Mouse (Mus musculus): ENCODE data around the gene 2010300C02Rik.

The 2010300C02Rik gene

DNA sequence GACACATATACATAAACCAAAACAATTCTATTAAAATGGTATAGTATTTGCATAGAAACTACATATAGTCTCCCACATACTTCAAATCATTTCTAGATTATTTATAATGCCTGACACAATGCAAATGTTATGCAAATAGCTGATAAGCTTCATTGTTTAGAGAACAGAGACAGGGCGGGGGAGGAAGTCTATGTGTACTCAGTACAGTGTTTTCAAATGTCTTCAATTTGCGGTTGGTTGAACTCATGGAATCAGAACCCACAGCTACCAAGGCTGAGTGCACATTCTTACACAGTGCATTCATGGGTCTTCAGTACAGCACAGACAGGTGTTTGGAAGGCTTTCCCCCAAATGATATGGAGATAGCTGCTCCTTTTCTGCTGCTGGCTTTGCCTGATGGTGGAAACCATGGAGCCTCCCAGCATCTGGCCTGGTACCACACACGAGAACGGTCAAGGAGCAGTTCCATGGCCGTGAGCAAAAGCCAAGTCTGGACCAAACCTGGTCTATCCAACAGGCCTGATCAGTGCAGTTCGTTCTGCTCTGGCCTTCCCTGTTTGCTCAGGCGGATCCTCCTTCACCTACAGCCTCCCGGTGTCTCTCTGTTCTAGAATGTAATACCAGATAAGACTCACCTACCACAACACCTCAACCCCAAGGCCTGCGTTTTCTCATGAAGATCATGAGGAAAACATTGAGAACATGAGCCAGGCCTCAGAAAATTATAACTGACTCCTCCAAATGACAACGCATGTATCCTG lies 8.1 kb downstream of the 2010300C02Rik start:
- intact Hi-C loops (cut with DNase I): no loop called here

DNA sequence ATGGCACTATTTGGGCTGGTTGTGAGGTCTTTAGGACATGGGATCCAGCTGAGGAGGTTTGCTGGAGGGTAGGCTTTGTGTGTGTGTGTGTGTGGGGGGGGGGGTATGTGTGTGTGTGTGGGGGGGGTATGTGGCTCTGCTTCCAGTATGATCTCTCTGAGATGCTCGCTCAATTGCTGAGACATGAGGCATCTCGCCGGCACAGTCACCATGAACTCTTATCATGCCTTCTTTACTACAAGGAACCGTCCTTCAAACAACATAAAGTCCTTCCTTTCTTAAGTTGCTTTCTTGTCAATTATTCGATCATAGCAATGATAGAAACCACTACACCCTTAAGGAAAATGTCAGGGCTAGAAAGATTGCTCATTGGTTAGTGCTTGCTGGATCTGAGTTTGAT lies 8.8 kb downstream of the 2010300C02Rik start:
- intact Hi-C loops (cut with DNase I): no loop called here

DNA sequence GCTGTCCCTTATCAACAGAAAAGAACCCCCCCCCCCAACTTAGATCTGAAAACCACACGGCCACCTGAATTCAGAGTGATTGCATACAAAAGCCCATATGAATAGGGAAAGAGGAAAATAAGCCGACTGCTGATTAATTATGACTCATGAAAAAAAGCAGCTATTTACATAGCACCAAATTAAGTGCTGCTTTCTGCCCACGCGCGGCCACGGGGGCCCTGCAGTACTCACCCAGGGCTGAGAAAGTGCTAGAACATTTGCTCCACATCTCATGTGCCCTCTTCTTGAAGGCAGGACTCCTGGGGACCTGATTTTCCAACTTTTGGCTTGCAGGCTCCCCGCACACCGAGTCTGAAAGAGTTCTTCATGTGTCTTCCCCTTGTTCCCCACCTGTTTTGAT lies 10.1 kb downstream of the 2010300C02Rik start:
- intact Hi-C loops (cut with DNase I): no loop called here

DNA sequence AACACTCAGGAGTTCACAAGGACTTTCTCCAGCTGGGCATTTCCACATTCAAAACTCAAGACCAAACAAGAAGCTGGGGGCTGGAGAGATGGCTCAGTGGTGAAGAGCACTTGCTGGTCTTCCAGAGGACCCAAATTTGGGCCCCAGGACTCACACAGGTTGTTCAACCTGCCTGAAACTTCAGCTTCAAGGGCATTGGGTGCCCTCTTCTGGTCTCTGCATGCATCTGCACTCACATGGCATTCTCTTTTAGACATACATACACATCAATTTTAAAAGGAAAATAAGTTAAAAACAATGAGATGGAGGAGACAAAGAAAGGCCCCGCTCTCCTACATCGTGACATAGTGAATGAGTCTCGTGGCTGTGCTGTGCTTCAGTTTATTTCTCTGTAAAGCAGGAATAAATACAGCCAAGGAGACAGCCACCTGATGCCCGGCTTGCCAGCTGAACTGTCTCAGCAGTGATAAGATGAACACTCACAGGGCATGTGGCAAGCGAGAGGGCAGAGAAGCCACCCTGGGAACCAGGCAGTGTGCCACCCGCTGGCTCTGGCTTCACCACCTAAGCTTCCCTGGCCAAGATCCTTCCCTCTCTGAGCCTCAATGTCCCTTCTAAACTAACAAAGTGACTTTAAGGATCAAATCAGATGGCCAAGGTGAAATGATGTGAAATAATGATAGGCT lies 11.5 kb downstream of the 2010300C02Rik start:
- intact Hi-C loops (cut with DNase I): no loop called here

DNA sequence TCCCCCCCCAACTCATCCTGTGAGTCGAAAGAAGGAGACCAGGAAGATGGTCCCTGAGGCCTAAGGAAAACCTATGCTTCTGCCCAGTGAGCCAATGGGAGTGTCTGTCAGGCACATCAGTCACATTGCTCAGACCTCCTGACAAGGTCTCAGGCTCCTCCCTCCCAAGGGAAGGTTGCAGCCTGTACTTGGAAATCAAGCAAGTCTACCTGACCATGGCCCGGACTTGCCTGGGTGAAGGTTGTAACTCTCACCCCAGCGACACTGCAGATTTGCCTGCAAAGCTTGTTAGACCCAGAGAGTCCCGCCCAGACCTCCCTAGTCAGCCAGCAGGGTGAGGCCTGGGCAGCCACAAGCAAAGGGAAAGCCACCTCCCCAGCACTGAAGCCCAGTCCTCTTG lies 17.6 kb downstream of the 2010300C02Rik start:
- intact Hi-C loops (cut with DNase I): no loop called here

DNA sequence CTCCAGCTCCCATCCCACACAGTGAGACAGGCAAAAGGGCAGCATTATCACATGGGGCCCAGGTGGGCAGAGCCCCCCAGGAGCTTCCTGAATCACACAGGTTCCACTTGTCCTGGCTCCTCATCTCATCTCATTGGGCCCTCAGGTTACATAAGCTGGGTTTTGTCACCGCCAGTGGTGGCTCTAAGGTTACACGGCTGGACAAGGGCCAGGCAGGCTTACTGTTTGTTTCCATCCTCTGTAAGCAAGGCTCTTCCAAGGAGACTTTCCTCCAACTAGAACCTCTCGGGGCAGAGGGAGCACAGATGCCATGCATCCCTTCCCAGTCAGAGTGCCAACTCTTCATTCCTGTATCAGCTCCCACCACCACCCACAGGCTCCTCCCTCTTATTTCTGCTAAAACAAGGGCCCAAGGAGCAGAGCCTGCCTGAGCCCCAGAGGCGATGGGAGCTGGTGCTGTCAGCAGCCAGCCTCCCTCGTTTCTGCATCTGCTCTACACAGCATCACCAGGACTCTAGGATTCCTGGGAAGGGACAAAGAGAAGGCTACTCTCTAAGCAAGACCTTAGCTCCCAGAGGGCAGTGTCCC lies 20.9 kb downstream of the 2010300C02Rik start:
- intact Hi-C loops (cut with DNase I): no loop called here

DNA sequence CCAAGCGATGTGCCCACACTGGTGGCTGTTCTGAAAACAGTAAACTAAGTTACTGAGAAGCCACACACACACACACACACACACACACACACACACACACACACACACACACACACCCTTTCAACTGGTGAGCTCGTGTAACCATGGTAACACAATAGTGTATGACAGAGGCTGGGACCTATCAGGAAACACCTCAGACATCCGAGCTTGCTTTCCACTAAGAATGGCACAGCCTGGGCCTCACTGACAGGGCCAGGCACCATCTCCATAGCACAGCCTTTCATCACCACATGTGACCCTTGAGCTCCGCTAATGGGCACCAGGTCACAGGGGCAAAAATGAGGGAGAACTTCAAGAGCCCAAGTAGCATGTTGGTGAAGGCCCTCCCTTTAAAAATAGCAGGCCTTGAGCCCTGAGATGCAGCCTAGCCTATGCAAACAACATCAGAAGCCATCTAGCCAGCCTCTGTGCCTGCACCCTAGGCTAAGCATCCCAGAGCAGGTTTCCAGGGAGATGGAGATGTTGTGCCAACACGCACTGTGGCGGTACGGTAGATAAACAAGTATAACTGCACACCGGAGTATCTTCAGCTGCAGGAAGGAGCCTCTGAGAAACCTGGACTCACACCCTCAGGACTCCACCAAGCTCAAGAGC lies 21.6 kb downstream of the 2010300C02Rik start:
- intact Hi-C loops (cut with DNase I): no loop called here

DNA sequence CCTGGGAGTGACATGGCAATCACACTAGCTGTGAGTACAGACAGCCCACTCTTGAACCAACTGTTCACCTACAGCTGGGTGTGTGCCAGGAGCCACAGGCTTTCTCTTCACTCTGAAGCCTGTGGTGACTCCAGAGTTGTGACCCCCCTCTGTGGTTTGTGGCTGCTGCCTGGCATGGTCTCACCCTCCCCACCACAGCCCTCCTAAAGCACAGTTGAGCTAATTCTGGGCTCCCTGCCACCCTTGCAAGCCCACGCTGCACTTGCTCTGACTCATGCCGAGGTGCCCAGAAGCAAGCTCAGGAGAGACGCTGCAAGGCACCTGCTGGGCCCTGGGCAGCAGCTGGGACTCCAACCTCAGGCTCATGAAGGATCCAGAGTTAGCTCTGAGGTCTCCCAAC lies 23.0 kb downstream of the 2010300C02Rik start:
- intact Hi-C loops (cut with DNase I): no loop called here

DNA sequence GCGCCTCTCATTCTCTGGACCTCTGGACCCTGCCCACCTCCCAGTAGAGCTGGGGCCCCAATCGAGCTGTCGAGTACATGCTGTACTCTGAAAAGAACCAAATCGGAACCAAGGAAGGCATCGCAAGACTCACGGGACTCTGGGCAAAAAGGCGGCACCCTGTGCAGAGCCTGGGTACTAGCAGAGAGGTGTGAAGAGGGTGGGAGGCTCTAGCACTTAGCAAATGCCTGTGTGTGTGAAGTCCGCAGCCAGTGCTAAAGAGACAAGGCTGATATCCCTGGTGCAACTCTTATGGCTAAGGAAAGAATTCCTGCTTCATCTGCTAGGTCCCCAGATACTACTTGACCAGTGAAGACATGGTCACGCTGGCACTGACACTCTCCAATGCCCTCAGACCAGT lies 24.2 kb downstream of the 2010300C02Rik start:
- intact Hi-C loops (cut with DNase I): no loop called here

DNA sequence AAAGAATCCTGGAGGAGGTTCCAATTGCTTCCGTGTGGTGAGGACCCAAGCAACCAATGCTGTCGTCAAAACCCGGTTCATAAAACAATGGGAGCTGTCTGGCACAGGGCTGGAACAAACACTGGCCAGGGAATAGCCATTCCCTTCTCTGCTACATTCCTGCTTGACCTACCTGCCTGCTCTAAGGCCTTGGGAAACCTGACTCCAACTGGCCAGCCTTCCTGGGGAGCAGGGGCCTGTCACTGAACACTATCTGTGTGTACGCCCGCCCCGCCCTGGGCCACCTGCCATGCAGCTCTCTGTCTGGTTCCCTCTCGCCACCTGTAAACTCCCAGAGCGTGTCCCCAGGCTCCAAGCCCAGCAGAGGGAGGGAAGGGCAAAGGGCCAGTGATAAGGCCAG lies 25.5 kb downstream of the 2010300C02Rik start:
- intact Hi-C loops (cut with DNase I): no loop called here

DNA sequence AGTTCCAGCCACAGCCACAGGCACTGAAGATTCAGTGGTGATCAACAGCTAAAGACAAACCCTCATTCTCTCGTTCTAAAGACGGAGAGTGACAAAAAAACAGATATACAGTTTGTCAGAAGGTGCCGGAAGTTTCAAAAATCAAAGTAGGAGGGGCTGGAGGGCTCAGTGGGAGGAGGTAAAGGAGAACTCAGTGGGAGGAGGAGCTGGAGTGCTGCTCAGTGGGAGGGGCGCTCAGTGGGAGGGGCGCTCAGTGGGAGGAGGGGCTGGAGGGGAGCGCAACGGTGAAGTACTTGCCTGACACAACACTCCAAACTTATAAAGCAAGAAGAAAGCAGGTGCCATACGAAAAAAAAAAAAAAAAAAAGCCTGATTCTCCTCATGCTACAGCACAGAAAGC lies 28.7 kb downstream of the 2010300C02Rik start:
- intact Hi-C loops (cut with DNase I): no loop called here

DNA sequence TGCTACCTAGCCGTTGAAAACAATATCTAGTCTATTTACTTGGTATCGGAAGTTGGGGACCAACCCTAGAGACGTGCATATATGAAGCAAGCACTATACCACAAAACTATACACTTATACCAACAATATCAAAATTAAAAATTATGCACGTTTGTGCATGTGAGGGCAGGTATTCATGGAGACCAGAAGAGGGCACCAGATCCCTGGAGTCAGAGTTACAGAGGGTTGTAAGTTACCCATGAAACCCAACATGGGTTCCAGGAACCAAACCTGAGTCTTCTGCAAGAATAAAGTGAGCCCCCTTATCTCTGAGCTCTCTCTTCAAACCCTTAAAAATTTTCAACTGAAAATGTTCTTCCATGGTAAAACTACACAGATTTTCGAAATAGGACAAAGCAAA lies 29.2 kb downstream of the 2010300C02Rik start:
- intact Hi-C loops (cut with DNase I): no loop called here

DNA sequence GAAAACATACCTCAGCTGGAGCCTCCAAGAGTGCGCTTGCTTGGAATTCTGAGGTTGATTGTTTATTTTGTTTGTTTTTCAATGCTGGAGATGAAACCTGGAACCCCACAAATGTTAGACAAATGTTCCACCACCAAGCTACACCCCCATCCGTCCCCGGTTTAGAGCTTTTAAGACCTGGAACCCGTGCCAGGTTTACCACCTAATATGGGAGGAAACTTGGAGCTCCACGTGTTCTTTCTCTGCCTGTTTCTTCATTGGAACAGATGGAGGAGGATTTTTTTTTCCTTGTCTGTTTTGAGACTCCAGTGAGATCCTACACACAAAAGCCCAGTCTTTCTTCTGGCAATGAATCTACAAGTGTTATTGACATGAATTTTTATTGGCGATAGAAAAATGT lies 30.2 kb downstream of the 2010300C02Rik start:
- intact Hi-C loops (cut with DNase I): no loop called here

DNA sequence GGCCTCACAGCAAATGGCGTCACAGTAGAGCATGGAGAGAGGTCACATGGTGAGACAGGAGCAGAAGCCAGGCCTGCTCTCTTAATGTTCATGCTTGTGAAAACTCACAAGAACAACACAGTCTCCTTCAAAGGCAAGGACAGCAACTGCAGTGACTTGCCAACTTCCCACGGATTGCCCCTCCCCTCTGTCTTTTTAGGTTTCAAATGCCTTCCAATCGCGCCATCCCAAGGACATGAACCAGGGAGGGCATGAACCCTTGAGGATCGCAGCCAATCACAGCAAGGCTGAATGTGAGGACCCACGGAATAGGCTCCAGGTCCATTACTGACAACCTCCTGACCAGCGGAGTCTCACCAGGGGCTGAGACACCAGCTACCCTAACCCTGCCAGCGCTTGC lies 31.5 kb downstream of the 2010300C02Rik start:
- intact Hi-C loops (cut with DNase I): no loop called here

DNA sequence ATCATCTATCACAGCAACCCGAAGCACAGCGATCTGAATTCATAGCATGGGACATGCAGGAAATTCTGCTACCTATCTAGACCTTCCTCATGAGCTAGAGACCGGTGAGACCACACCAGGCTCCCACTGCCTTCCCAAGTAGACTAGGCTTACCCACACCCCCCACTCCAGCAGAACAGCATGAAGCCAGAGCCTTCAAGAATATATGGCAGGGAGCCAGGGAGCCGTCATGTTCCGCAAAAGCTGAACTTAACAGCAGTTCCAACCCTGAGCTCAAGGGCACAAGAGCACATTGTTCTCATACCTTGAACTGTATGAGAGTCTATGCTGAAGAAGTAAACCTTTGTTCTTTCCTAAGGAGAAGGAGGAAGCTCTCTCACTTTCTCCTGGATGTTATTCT lies 32.4 kb downstream of the 2010300C02Rik start:
- intact Hi-C loops (cut with DNase I): no loop called here

DNA sequence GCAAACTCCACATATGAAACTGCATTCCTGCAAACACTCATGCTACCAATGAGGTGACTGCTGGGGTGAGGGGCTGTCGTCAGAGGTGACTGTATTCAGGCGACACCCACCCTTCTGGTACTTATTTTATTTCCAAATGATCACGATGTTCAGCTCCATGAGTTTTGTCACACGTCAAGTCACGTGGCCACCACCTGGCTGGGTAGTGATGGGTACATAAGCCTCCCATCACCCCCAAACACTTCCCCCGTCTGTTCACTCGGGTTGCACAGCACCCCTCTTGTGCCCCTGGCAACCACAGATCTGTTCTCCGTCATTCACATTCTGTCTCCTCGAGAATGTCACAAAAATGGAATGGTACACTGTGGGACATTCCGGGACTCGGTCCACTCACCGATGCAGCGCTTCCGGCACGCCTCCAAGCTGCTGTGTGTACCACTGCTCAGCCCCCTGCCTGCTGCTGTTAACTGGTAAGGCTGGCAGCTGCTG lies 32.9 kb downstream of the 2010300C02Rik start:
- intact Hi-C loops (cut with DNase I): no loop called here

DNA sequence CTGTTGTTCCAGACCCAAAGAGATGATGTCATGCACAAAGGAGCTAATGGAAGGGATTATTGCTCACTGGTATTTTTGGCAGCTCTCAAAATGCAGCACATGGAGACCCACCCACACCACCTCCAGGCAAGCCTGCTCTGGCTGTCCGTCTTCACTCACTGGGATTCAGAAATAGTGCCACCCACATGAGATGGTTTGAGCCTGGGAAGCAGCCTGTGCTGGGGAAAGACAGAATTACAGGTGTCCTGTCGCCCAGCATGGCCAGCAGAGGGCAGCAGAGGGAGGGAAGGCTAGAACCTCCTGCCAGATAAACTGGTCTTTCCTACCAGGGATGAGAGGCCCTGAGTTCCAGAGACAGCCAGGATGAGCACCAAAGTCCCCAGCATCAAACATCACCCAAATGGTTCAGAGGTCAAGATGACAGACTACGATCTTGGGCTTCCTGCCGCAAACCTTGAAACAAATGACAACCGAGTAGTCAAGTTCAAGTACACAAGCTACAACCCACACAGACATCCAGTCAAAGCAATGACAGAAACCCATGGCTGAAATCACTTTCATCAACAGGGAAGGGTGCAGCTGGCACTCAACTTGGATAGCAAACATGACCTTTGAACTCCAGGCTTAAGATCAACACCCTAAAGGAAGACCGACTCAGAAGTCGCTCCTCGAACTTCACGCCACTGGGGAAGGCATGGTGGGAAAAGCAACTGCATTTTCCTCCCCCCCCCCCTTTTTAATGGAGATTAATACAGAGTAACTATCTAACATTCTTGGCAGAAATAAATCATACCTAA lies 41.4 kb downstream of the 2010300C02Rik start:
- intact Hi-C loops (cut with DNase I): loop anchor here (1.0 to 5.0 kb wide), 2 partner anchors 124 to 189 kb away; no protein-coding TSS in a partner anchor

DNA sequence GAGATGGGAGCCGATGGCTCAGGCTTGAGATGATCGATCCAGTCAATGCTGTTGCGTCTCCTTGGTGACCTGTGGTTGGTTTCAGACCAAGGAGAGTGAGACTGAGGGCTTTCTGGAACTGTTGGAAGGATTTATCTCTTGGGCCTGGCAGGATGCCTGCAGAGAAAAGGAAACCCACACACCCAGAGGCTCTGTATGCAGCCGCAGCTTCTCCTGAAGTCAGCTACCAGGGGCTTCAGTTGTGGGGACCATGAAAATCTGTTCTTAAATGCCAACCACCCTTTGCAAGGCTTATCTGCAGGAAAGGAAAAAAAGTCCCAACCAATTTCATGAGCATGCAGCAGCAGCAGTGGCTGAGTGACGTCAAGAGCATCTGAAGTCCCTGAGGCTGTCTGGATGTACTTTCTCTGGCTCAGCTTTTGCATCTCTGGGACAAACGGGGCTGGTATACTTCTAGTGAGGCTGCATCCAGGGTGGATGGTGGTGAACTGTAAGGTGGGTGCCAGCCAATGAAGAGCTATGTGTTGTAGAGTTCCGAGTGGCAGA lies 42.8 kb downstream of the 2010300C02Rik start:
- intact Hi-C loops (cut with DNase I): loop anchor here (5.0 kb wide), 1 partner anchor 125 kb away; no protein-coding TSS in a partner anchor

DNA sequence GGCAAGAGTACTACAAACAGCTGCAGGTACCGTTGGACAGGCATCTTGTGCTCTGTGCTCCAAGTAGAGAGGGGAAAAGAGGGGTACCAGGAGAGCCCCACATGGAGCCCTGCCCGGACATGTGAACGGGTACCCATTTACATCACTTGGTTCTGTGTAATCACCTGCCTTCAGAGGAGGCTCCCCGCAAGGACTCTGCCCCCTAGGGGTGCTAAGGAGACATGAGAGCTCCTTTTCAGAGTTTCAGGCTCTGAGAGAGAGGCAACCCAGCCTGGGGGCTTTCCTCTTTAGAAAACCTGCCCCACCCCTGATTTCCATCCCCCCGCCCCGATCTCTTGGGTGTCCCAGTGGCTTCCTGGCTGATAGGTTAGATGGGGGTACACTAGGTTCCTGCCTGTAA lies 44.4 kb downstream of the 2010300C02Rik start:
- intact Hi-C loops (cut with DNase I): loop anchor here (5.0 kb wide), 1 partner anchor 127 kb away; no protein-coding TSS in a partner anchor

DNA sequence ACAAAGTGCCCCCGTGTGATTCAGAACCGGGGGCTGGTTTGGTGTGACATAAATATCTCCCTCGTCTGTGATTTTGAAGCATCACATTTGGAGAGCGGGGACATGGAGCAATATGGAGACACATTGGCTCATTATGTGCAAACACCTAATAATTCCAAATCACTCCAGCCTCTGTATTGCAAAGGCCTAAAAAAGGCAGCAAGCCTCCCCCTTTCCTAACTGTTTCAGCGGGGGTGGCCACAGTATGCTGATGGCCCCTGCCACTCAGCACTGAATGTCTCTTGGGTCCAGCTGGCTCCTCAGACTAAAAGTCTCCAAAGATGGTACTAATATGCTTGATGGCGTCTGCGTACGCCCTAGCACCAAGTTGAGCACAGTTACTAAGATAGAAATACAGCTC lies 45.6 kb downstream of the 2010300C02Rik start:
- intact Hi-C loops (cut with DNase I): no loop called here

DNA sequence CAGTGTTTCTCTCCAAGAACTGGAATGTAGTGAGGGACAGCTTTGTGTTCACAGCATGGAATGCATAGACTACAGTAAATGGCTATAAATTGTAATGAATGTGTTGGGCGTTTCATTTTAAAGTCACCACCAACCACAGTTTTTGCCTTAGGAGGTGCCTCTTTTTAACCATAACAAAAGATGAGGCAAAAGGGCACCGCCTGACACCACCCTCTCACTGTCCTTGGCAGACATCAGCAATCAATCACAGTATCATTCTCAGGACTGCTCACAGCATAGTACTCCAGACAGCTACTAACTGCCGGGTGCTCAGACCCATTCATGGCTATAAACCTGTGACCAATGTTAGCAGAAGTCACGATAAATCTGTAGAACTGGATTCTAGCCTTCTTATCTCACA lies 48.6 kb downstream of the 2010300C02Rik start:
- intact Hi-C loops (cut with DNase I): no loop called here
